Mouse (Mus musculus) heart, postnatal 0 days (tissue): ENCODE results near the gene Gps1.

ENCODE experiments used
- CTCF ChIP-seq: IDR thresholded peaks from 2 replicates; pipeline ENCODE4 v1.5.1; 2016; ENCODE audit warnings: antibody characterized with exemption, control low read depth, low read depth
- EP300 ChIP-seq: IDR thresholded peaks from 2 replicates; pipeline ENCODE4 v1.6.1; 2016; ENCODE audit warnings: antibody characterized with exemption, low read depth

DNA sequence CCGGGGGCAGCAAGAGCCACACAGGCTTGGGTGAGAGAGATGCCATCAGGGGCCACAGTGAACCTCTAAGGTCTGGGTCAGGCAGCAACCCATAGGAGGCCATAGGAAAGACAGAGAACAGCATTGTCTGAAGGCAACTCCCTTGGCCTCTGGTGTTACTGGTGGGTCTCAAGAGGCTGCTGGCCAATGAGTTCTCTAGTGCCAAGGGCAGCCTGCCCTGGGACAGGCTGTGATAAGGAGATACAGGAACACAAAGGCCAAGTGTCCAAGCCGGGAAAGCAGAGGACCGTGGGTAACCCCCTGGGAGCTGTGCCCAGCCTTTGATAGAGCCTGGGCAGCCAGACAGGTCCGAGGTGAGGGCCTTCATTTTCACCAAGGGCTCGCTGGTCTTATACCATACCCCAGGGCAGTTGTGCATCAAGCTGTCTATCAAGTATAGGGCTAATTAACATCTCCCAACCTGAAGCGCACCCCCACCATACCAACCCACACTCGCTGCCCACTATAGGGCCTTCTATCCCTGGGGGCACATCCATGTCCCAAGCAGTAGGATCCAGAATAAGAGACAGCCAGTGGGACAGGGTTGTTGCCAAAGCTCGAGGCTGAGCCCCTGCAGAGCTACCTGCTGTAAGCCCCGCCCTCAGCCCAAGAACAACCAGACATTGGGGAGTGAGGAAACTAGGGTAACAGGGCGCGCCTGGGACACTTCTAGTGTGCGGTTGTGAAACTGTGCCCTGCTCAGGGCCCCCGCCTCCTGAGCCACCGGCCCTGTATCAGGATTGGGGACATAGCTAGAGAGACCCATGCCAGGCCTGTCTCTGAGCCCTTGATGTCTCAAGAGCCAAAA is 37.2 kb downstream of the Gps1 start:
- TF ChIP-seq EP300 (no peak), CTCF (no peak)
